Mouse (Mus musculus): ENCODE results near the gene Maz. TPM values are rescaled to one million over a fixed set of nuclear protein-coding genes. Genes with fewer than 3 reads are reported as not detected.
A peak's percentile ranks its signal among the peaks of the same experiment; 100 is the strongest.

The Maz gene
- total RNA-seq, 2 experiments from 2014 or later, result 265 to 274 TPM

DNA sequence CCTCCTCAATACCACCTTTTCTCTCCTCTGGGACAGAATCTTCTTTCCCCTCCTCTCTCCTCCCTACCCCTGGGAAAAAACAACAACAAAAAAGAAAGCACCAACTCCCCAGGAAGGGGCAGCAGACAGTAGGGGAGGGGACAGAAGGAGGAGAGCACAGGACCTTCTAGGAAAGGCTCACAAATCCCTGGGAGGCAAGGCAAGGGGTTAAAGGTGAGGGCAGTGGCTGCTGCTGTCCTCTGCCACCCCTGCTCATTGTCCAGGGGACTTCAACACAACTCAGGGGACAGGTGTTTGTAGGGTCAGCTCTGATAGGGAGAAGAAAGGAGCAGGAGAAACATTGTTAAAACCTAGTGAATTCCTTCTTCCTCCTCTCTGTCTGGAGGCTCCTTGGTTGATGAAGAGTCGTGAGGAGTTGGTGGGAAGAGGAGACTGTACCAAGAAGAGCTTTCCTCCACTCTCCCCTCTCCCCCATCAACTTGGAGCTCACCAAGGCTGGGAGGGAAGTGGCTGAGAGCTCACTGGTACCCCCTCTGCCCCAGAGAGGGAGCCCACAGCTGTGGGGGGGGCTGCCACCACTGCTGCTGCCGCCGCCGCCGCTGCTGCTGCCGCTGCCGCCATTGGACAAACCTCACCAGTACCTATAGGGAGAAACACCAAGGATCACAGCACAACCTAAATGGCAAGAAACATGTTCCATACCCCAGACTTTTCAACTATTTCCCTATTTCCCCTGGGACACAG is 4.1 kb downstream of the Maz start:
- intact Hi-C loops (cut with DNase I), result loop anchor here (5.0 kb wide), 1 partner anchor 80 kb away; no protein-coding TSS in a partner anchor

DNA sequence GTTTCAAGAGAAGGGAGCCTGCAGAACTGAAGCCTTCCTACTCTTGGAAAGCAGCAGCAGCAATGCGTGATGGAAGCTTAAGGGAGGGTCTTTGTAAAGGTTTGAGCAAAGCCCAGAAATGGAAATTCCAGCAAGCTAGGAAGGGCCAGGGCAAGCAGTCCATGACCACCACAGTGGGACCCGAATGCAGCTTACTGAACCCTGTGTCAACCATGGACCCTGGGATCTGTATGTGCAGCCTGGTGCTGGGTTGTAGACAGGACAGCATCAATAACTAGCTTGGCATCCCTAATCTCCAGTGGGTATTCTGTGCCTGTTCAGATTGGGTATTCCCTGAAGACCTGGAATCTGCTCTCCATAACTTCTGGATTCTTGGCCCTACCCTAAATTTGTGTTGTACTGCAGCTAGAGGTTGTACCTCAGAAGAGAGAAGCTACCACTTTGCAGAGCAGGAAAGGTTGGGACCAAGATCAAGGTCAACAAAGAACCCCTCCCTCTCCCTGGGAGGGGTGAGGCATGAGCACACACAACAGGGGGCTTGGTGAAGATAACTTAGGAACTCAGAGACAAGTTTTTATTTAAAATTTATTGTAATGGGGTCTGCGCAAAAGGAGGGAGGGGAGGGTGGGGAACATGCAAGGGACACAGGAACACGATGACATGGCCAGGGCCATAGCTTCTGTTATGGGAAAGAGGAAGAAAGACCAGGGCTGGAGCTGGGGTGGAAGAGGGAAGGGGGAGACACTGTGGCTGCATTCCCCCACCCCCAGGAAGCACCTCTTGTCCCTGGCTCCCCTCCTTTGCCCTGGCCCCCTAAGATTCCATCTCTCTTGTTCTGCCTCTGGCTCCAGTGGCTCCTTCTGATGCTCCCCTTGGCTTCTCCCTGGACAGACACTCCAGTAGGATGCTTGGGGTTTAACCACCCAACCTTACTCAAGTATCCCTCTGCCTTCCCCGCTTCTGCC is 5.0 kb downstream of the Maz start:
- no peak for DNase-seq (ENCODE audit: extremely low spot score in 1 of 2, low spot score in 2 of 2)
- intact Hi-C loops (cut with DNase I), result loop anchor here (5.0 kb wide), 1 partner anchor 80 kb away; no protein-coding TSS in a partner anchor

More for the DNA sequence above, 4.1 kb downstream of the Maz start:
- no peak for DNase-seq (ENCODE audit: extremely low spot score in 1 of 2, low spot score in 2 of 2)

DNA sequence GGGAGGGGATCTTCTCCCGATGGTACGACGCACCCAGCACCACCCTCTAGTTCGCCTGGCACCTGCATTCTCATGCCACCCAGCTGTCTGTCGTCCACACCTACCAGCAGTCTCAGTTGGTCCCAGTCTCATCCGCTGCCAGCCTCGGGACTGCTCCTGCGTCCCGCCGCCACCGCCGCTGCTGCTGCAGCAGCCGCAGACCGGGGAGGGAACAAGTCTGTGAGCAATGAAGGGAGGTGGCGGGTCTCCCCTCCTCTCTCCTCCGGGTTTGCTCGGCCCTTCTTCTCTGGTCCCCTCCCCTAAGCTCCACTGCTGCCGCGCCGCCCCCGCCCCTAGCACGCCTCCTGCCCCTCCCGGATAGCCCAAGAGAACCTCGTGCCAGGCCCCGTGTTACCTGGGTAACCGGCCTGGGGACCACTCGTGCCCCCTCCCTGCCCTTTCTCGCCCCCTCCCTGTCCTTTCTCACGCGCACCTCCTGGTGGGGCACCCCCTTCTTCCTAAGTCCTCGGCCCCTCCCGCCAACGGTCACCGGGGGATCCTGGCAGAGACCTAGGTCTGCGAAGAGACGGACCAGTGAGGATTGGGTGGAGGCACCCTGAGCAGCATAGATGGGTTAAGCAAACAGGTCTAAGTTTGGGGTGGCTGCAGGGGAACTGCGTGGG is 5.8 kb downstream of the Maz start, which contains the start of the genes Gm42742 and Prrt2:
Gene Gm42742, minus strand, starts transcription at position 197 of the 662 bp plus-strand sequence.
Gene Prrt2, minus strand, starts transcription at position 311 of the 662 bp plus-strand sequence.
- intact Hi-C loops (cut with DNase I), result loop anchor here (5.0 kb wide), 1 partner anchor 81 kb away; no protein-coding TSS in a partner anchor
- DNase-seq (ENCODE audit: extremely low spot score in 1 of 2, low spot score in 2 of 2), result peak in 1 of 2 experiments; percentile 86

DNA sequence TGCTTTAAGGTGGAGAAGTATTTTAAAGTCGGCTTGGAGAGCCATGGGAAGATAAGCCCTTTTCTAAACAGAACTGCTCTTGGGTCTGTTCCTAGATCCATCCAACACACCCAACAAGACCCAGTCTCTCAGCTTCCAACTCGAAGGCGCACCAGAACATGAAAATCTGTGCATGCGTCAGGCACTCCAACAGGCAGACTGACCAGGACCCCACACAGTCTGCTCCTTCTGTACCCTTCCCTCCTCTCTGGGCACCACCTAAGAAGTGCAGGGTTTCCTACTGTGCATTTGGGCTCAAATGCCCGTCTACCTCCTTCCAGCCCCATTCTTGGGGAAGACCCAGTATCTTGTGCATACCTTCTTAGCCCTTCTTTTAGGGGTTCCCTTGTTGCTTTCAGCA is 6.3 kb downstream of the Maz start:
- DNase-seq (ENCODE audit: extremely low spot score in 1 of 2, low spot score in 2 of 2), result no peak
- intact Hi-C loops (cut with DNase I), result loop anchor here (5.0 kb wide), 1 partner anchor 82 kb away; no protein-coding TSS in a partner anchor

DNA sequence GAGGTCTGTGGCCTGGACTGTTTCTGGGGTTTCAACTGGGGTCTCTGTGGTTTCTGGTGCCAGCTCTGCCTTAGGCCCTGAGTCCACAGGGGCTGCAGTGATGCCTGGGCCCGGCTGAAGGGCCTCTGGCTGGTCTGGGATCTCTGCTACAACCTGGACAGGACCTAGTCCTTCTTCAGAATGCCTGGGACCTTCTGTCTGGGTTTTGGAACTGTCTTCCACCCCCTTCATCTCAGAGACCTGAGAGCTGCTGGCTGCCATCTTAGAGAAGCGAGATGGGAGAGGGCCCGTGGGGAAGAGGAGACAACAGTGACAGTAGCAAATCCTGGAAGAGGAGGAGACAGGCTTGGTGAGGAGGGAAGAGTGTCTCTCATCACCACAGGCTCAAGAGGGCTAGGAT is 6.8 kb downstream of the Maz start:
- DNase-seq (ENCODE audit: extremely low spot score in 1 of 2, low spot score in 2 of 2), result no peak
- intact Hi-C loops (cut with DNase I), result loop anchor here (5.0 kb wide), 1 partner anchor 82 kb away; no protein-coding TSS in a partner anchor

DNA sequence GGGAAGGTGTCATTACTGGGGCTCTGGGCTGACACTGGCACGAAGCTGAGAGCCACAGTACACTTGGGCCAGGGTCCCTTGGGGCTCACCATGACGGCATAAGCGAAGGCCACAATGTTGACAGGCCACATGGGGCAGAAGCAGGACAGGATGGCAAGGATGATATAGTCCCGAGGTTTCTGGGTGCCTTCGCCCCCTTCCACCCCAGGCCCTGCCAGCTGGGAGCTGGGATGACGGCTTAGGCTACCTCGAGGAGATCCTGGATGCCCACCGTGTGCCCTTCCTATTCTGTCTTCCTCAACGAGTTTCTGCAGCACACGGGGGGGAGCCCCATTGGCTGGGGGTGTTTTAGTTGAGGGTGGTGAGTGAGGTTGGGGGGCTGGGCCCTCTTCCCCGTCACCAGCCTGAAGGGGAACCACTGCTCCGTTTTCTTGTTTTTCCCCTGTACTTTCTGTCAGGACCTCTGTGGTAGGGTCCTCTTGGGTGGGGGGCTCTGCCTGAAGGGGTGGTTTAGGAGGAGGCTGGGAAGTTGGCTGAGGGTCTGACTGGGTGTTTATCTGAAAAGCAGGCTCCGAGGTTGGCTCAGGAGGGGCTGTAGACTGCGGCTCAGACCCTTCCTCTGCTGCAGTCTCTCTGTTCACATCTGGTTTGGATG is 7.4 kb downstream of the Maz start:
- no peak for DNase-seq (ENCODE audit: extremely low spot score in 1 of 2, low spot score in 2 of 2)
- intact Hi-C loops (cut with DNase I), result loop anchor here (5.0 kb wide), 1 partner anchor 42 kb away; the partner anchor contains the start of genes Cdipt and Cdiptos

DNA sequence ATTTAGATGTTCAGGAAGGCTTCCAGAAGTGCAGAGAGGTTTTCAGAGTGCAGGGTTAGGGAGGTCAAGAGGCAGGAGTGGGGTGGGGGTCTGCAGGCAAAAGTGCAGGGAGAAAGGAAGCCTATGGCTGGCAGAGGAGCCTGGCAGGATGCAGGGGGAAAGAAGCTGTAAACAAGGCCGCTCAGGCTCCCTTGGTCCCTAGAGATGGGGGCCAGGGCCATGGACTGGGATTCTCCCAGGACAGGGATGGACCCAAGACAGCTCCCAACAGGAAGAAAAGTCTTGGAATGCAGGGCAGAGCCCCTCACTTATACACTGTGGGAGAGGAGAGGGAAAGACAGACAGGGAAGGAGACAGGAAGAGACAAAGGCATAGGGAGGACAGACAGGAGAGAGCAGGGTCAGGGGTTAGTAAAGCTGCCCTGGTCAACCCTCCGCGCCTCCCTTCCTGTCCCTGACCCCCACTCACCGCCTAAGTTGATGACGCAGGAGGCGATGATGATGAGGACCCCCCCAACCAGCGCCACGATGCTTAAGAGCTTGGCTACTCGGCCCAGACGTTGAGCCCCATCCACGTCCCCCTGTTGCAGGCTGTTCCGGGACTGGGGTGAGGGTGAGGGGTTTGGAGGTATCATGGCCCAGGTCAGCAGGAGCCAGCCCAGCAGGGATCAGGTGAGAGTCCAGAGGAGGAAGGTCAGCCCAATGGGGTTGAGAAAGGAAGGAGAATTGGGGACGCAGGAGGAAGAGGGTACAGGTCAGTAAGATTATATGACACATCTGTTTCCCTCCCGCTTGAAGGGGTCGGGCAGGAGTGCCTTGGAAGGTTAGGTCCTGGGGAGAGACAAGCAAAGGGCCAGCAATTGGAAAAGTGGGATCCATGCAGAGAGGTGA is 8.2 kb downstream of the Maz start:
- DNase-seq (ENCODE audit: extremely low spot score in 1 of 2, low spot score in 2 of 2), result no peak
- intact Hi-C loops (cut with DNase I), result loop anchor here (5.0 kb wide), 1 partner anchor 41 kb away; the partner anchor contains the start of genes Cdipt and Cdiptos

DNA sequence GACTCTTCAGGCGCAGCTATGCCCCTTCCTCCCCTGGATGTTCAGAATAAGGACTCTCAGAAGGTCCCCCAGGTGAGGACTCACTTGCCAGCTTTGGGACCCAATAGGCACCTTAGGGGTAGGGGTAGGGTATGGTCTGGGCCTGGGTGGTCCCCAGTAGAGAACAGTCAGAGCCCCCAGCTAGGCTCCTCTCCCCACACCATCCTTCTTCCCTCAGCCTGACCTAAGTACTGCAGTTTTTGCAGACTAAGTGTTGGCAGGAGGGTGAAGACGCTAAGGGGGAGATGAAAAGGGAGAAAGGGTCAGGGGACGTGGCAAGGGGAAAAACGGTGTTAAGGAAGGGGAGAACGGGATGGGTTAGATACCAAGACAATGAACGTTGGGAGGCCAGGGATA is 8.9 kb downstream of the Maz start:
- intact Hi-C loops (cut with DNase I), result loop anchor here (5.0 kb wide), 1 partner anchor 41 kb away; the partner anchor contains the start of genes Cdipt and Cdiptos
- no peak for DNase-seq (ENCODE audit: extremely low spot score in 1 of 2, low spot score in 2 of 2)

DNA sequence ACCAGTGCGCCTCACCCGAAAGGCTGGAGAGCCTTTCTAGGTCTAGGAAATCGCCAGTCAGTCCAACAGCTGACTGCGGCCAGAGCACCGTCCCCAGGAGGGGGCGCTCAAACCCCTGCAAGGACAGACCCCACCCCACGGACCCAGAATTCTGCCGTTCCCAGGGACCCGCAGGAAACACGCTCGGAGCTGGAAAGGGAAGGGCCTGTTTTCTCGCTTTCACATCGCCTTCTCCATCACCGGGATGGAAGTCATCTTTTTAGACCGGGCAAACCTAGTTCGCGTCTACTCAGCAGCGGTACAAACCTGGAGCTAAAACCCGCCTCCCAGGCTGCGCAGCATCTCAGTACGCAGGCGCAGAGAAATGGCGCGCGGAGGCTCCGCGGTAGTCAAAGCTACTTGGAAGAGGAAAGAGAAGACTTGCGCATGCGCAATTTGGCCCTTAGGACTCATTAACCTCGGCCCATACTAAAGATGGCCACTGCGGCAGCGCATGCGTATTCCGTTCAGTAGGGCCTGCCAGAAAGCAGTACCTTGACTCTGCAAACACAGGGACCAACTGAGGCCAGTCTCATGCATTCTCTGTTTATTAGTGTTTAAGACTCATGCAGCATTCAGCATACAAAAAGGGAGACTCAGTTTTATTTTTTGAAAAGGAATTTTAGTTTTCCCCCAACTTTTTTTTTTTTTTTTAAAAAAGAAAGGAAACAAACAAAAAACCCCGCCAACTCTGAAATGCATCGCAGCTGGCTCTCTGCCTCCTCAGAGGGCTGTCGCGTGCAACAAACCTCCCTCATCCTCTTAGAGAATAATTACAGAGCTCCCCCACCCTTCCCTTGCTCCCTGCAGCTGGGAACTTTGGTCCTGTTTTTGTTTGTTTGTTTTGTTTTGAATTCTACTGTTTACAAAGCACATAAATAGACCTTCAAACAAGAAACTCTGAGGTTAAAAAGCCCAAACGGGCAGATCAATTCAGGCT is 9.6 kb downstream of the Maz start, which contains the start of gene Pagr1a:
Gene Pagr1a, minus strand, starts transcription at position 382 of the 979 bp plus-strand sequence.
- intact Hi-C loops (cut with DNase I), result loop anchor here (5.0 kb wide), 1 partner anchor 40 kb away; the partner anchor contains the start of genes Cdipt and Cdiptos
- peak; percentile 96 to 98 for DNase-seq (ENCODE audit: extremely low spot score in 1 of 2, low spot score in 2 of 2)

DNA sequence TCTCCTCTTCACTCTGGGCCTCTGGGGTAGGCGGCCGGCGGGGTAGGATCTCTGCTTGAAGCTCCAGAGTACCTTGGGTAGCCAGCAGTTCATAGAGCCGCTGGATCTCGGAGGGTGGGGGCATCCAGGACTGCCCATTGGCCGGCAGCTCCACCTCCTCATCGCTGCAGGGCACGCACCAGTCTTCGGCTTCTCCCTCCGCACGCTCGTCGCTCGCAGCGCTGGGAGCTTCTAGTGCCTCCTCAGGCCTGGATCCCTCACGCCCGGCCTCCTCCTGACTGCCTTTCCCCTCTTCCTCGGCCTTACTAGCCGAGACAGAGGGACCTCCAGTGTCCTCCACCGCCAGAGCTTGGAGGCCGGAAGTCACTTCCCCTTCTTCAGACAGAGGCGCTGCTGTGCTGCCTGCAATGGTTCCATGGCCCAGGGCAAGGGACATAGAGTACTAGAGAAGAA is 10.3 kb downstream of the Maz start:
- intact Hi-C loops (cut with DNase I), result loop anchor here (5.0 kb wide), 1 partner anchor 39 kb away; the partner anchor contains the start of genes Cdipt and Cdiptos
- DNase-seq (ENCODE audit: extremely low spot score in 1 of 2, low spot score in 2 of 2), result peak in 1 of 2 experiments; percentile 79

DNA sequence TGATC is 10.6 kb downstream of the Maz start, which contains the start of gene Pagr1b:
Gene Pagr1b, minus strand, starts transcription at position 4 of the 5 bp plus-strand sequence.
- intact Hi-C loops (cut with DNase I), result loop anchor here (5.0 kb wide), 1 partner anchor 39 kb away; the partner anchor contains the start of genes Cdipt and Cdiptos
- DNase-seq (ENCODE audit: extremely low spot score in 1 of 2, low spot score in 2 of 2), result no peak

DNA sequence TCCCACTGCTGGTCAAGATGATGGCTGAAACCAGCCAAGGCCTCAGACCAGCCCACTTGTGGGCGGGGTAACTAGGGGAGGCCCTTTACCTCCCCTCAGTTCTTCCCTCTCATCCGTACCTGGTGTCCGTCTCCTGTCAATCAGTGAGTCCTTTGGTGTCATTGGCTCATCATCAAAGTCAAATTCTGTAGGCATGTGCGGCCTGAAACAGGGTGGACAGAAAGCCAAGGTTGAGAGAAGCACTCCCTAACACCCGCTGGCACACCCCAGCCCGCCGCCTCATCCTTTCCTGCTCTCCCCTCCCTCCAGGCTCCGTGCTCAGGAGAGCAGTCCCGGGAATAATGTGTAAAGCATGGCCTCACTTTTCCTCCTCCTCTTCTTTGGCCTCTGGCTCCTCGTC is 10.8 kb downstream of the Maz start:
- no peak for DNase-seq (ENCODE audit: extremely low spot score in 1 of 2, low spot score in 2 of 2)
- intact Hi-C loops (cut with DNase I), result loop anchor here (5.0 kb wide), 1 partner anchor 39 kb away; the partner anchor contains the start of genes Cdipt and Cdiptos

DNA sequence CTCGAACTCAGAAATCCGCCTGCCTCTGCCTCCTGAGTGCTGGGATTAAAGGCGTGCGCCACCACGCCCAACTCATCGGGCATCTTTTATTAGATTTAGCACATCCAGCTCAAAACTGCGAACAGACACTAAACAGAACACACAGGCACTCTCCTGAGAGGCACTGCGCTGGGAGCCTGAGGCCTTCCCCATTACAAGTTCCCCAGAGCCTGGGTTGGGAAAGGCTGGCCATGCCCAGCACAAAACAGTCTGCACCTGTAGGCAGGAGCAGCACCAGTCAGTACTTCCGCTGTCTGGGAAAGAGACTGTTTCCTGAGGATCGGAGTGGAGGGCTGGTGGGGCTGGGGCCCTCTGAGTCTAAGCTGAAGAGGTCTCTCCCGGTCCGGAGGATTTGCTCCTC is 11.8 kb downstream of the Maz start:
- intact Hi-C loops (cut with DNase I), result loop anchor here (5.0 kb wide), 1 partner anchor 38 kb away; the partner anchor contains the start of genes Cdipt and Cdiptos
- DNase-seq (ENCODE audit: extremely low spot score in 1 of 2, low spot score in 2 of 2), result no peak

DNA sequence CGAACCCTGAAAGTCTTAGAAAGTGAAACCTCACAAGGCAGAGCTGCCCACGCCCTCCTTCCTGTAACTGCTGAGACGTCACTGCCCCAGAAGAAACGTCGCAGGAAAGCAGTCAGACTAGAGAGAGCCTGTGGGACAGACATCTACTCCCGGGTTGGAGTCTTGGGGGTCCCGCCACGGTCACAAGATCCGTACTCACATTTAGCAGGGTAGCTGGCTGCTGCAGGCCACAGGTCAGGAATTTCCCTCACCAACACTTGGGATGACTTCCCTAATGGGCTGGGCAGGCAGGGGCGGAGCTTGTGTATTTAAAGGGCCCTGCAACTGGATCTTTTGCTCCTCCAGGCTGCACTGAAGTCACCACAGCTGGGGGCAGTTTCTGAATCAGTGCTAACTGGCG is 12.5 kb downstream of the Maz start, which contains the start of gene Mvp:
Gene Mvp, minus strand, starts transcription at position 302 of the 400 bp plus-strand sequence.
- DNase-seq (ENCODE audit: extremely low spot score in 1 of 2, low spot score in 2 of 2), result peak in 1 of 2 experiments; percentile 74
- intact Hi-C loops (cut with DNase I), result no loop called here

DNA sequence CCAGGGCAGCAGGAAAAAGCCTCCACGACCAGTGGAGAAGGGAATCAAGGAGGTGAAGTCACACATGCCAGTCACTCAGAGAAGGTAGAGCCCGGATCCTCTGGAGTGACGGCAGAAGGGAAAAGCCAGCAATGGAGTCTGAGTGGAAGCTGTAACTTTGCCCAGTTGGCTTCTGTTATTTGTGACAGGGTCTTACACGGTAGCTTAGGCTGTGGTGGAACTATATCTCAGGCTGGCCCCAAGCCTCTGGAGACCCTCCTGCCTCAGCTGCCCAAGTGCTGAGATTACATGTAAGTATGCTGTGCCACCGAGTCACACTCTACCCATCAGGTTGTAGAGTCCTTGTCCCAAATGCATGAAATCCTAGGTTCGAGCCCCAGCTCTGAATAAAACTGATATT is 13.5 kb downstream of the Maz start:
- intact Hi-C loops (cut with DNase I), result no loop called here
- DNase-seq (ENCODE audit: extremely low spot score in 1 of 2, low spot score in 2 of 2), result no peak

DNA sequence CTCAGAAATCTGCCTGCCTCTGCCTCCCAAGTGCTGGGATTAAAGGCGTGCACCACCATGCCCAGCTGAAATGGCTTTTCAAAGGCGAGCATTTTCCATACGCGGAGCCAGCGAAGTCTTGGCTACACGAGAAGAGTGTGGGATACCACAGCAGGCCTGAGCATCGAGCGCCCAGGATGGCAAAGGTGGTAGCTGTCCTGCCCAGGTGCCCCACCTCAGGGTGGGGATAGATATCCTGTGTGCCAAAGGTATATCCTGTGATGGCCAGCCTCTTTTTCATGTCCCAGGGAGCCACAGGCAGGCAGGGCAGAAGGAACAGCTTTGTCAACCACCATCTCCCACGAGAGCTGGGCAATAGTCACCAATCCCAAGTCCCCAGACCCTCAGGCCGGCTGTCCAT is 14.0 kb downstream of the Maz start:
- intact Hi-C loops (cut with DNase I), result no loop called here
- no peak for DNase-seq (ENCODE audit: extremely low spot score in 1 of 2, low spot score in 2 of 2)

All from left cerebral cortex, postnatal 10 days (tissue).